Mouse (Mus musculus): Measurements from ENCODE around the gene Angptl7.

DNA sequence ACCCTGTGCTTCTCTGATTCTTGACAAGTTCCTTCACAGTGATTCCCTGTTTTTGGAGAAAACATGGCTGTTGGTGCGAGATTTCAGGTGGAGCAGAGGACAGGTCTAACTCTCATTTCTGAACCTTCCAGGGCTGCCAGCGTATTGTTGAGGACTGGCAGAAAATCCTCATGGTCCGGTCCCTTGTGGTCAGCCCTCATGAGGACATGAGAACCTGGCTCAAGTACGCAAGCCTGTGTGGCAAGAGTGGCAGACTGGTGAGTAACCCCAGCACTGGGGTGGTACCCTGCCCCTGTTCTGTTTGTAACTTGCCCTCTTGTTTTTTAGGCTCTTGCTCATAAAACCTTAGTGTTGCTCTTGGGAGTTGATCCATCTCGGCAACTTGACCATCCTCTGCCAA, 30.1 kb upstream of the Angptl7 start:
- TF ChIP-seq CTCF (IDR thresholded peaks at IDR 0.05; ENCODE audit: low read depth) (no peak), EP300 (IDR thresholded peaks at IDR 0.05; ENCODE audit: low read depth) (no peak)

Measured in heart, postnatal 0 days (tissue).